Mouse (Mus musculus) testis, adult 2 months (tissue): ENCODE data around the gene Cnbd2. TPM values are rescaled to one million over a fixed set of nuclear protein-coding genes. Genes with fewer than 3 reads are reported as not detected.
A peak's percentile ranks its signal among the peaks of the same experiment; 100 is the strongest.

ENCODE experiments used
- H3K27ac ChIP-seq: fragments of 200-500 bp; 2 replicates; pipeline ENCODE4 v1.5.1; 2012; ENCODE audit warnings: low read depth, low read length; ENCODE audit not compliant: control insufficient read depth, insufficient read depth
- H3K27me3 ChIP-seq: fragments of 200-500 bp; 2 replicates; pipeline ENCODE4 v1.6.1; 2012; ENCODE audit warnings: mild to moderate bottlenecking, low read length, moderate library complexity; ENCODE audit not compliant: control insufficient read depth, insufficient read depth
- H3K36me3 ChIP-seq: fragments of 200-500 bp; 2 replicates; pipeline ENCODE4 v1.6.1; 2012; ENCODE audit warnings: mild to moderate bottlenecking, low read length; ENCODE audit not compliant: control insufficient read depth, insufficient read depth
- H3K4me1 ChIP-seq: fragments of 200-500 bp; 2 replicates; pipeline ENCODE4 v1.6.1; 2012; ENCODE audit warnings: low read length; ENCODE audit not compliant: control insufficient read depth, insufficient read depth
- H3K4me3 ChIP-seq: fragments of 200-500 bp; 2 replicates; pipeline ENCODE4 v1.5.1; 2012; ENCODE audit warnings: low read depth, mild to moderate bottlenecking, low read length, moderate library complexity, mixed read lengths; ENCODE audit not compliant: control insufficient read depth
- CTCF ChIP-seq: fragments of 200-500 bp; IDR thresholded peaks from 2 replicates; pipeline ENCODE4 v1.5.1; 2012; ENCODE audit warnings: low read depth, mild to moderate bottlenecking, inconsistent platforms, low read length, moderate library complexity; ENCODE audit not compliant: control insufficient read depth, insufficient read depth, insufficient replicate concordance
- POLR2A ChIP-seq: fragments of 200-500 bp; IDR thresholded peaks from 2 replicates; pipeline ENCODE4 v1.6.1; 2012; ENCODE audit warnings: low read depth, mild to moderate bottlenecking, inconsistent platforms, low read length, moderate library complexity; ENCODE audit not compliant: control insufficient read depth
- polyA plus RNA-seq: library from polyadenylated mRNA; depleted of rRNA; stranded (reverse); fragments of >200 nt; gene quantifications from 2 replicates; pipeline ENCODE4 v1.2.3, GENCODE M21; 2012

The Cnbd2 gene
- polyA plus RNA-seq, 1 experiment: 95.7 TPM

DNA sequence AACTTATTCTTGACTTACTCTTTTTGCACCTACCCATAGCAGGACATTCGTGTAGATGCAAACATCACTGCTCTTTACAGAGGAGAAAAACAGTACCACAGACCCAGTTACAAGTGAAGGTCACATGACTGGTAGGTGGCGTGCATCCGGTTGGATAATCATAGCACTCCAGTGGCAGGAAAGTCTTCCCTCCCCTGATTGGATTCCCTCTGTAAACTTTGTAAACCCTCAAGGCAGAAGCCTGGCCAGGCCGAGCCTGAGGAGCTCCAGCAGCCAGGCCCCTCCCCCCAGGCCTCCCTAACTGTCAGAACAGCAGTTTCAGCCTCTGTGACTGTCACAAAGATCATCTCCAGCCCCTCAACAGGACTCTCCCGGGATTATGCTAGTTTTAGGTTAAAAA is 12.6 kb downstream of the Cnbd2 start:
- no peaks in the 10 kb centered on the region for H3K27me3 ChIP-seq
- no peak overlapping the region for H3K4me3 ChIP-seq
- H3K4me1 ChIP-seq: peaks cover 14% of the 10 kb centered on the region
- peak overlapping the region; percentile 44 for H3K27ac ChIP-seq
- no peak for TF ChIP-seq CTCF
- TF ChIP-seq POLR2A: no peak
- H3K36me3 ChIP-seq: no peaks in the 10 kb centered on the region

DNA sequence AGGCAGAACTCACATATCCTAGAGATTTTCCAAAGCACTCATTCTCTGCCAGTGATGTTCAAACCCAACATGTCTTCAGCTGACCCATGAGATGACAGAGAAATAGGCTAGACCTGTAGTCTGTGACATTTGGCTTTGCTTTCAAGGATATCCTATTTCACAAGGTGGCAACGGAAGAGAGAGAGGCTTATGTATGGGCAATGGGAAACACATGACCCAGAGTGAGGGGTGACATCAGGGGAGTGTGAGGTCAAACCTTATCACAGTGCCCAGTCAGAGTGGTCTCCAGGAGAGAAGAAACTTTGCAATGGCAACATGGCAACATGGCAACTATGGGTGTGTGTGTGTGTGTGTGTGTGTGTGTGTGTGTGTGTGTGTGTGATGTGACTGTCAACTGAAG is 18.6 kb downstream of the Cnbd2 start:
- Histone ChIP-seq H3K27ac (no peak overlapping the region), H3K27me3 (no peaks in the 10 kb centered on the region), H3K4me3 (no peak overlapping the region), H3K36me3 (no peaks in the 10 kb centered on the region), H3K4me1 (peaks cover 13% of the 10 kb centered on the region)
- TF ChIP-seq POLR2A (no peak), CTCF (no peak)

DNA sequence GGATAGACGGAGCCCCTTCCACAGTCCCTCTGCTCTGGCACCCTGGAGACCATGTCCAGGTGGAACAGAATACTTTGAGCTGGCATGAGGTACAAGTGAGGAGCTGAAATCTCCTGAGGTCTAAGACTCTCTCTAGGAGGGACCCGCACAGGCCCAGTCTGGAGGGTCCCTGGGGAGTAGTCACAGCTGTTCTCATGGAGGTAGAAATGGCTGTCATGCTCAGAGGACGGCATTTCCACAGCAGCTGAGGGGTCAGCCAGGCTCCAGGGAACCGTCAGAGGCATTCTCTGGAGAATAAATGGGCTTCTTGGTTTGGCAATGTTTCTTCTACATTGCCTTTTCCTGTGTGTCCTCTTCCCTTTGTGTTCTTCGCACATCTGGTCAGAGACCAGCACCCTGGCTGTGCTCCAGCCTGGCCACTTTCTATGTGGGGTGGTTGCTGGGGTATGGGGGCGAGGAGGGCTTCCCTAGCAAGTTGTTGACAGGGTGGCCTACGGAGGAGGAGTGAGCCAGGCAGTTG is 19.4 kb downstream of the Cnbd2 start:
- Histone ChIP-seq H3K27ac (no peak overlapping the region), H3K4me3 (no peak overlapping the region), H3K36me3 (no peaks in the 10 kb centered on the region), H3K27me3 (no peaks in the 10 kb centered on the region), H3K4me1 (peaks cover 13% of the 10 kb centered on the region)
- TF ChIP-seq POLR2A: no peak
- TF ChIP-seq CTCF: no peak

DNA sequence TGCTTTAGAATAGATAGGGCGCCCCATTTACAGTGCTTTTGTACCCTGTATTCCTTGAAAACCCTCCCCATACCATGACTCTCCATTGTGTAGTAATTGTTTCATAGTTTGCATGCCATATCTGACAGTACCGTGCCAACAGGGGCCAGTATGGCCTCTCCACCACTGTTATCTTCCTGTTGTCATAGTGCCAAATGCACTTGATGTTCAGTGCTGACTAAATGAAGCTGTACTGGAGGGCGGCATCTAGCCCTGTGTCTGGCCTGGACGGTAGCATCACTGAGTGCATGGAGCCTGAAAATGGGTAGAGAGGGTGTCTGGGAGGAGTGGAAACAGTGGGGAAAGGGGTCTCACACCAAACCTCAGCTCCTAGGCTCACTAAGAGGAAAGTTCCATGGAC is 28.0 kb downstream of the Cnbd2 start:
- TF ChIP-seq CTCF (no peak), POLR2A (no peak)
- no peaks in the 10 kb centered on the region for H3K36me3 ChIP-seq
- H3K27ac ChIP-seq: no peak overlapping the region
- H3K4me3 ChIP-seq: no peak overlapping the region
- H3K4me1 ChIP-seq: no peaks in the 10 kb centered on the region
- H3K27me3 ChIP-seq: no peaks in the 10 kb centered on the region

GRCm38 (mm10) chr2:156344775-156345532 is 32.9 kb downstream of the Cnbd2 start:
- no peaks in the 10 kb centered on the region for H3K27me3 ChIP-seq
- TF ChIP-seq CTCF (no peak), POLR2A (no peak)
- H3K4me3 ChIP-seq: no peak overlapping the region
- no peaks in the 10 kb centered on the region for H3K4me1 ChIP-seq
- no peaks in the 10 kb centered on the region for H3K36me3 ChIP-seq
- no peak overlapping the region for H3K27ac ChIP-seq

DNA sequence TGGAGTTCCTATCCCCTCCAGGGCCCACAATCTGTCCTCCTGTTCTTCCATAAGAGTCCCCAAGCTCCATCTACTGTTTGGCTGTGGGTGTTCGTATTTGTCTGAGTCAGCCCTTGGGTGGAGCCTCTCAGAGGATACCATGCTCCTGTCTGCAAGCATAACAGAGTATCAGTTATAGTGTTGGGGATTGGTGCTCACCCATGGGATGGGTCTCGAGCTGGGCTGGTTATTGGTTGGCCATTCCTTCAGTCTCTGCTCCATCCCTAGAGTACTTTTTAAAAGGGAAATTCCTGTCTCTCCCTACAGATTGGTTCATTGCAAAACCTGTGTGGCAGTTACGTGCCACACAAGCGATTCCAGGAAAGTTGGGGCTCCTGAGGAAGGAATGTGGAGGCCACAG is 36.7 kb downstream of the Cnbd2 start:
- Histone ChIP-seq H3K27ac (no peak overlapping the region), H3K4me1 (no peaks in the 10 kb centered on the region), H3K4me3 (no peak overlapping the region), H3K27me3 (no peaks in the 10 kb centered on the region), H3K36me3 (no peaks in the 10 kb centered on the region)
- TF ChIP-seq CTCF (no peak), POLR2A (no peak)

DNA sequence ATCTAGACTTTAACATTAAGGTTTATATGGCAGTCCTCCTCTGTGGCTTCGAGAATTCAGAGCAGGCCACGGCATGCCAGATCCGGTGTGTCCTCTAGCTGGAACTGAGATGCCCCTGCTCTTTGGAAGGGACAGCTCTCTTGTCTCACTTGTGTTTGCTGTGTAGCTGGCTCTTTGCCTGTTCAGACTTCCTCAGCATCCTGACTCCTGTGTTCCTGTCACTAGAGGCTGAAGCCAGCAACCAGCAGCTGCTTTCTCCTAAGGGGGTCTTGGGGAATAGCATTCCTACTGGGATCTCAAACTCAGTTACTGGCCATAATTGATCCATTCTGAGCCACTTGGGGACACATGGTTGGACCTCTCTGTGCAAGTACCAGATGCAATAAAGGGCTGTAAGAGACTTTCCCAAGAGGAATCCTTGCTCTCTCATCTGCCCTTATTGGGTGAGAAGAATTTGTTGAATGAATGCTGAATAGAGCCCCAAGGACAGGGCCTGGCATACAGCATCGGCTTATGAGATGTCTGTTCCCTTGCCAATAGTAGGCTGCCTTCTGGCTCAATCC is 37.3 kb downstream of the Cnbd2 start:
- TF ChIP-seq CTCF: no peak
- TF ChIP-seq POLR2A: no peak
- no peak overlapping the region for H3K4me3 ChIP-seq
- no peaks in the 10 kb centered on the region for H3K27me3 ChIP-seq
- no peak overlapping the region for H3K27ac ChIP-seq
- no peaks in the 10 kb centered on the region for H3K4me1 ChIP-seq
- no peaks in the 10 kb centered on the region for H3K36me3 ChIP-seq

GRCm38 (mm10) chr2:156351243-156351642 is 39.1 kb downstream of the Cnbd2 start:
- Histone ChIP-seq H3K36me3 (no peaks in the 10 kb centered on the region), H3K27ac (no peak overlapping the region), H3K4me3 (no peak overlapping the region), H3K4me1 (no peaks in the 10 kb centered on the region), H3K27me3 (no peaks in the 10 kb centered on the region)
- TF ChIP-seq CTCF (peak; percentile 55; the same call in 1 of the 2 replicates), POLR2A (no peak)
